Mouse (Mus musculus) liver, adult 2 months (tissue): ENCODE results near the gene Atg10. TPM values are rescaled to one million over a fixed set of nuclear protein-coding genes. Genes with fewer than 3 reads are reported as not detected.
A peak's percentile ranks its signal among the peaks of the same experiment; 100 is the strongest.

Source experiments
- DNase-seq: peaks from one replicate; pipeline ENCODE4 v3.0.0-alpha.2; 2011; ENCODE audit warnings: low read depth, low spot score; ENCODE audit errors: extremely low read depth
- H3K27ac ChIP-seq: fragments of 200-500 bp; replicated peaks from 2 replicates; pipeline ENCODE4 v1.5.1; 2012; ENCODE audit warnings: low read depth, mild to moderate bottlenecking, control low read depth, inconsistent platforms, low read length; ENCODE audit not compliant: insufficient read depth
- H3K27me3 ChIP-seq: fragments of 200-500 bp; 2 replicates; pipeline ENCODE4 v1.6.1; 2012; ENCODE audit warnings: mild to moderate bottlenecking, moderate library complexity, low read length, inconsistent platforms; ENCODE audit not compliant: control insufficient read depth, insufficient read depth
- H3K36me3 ChIP-seq: fragments of 200-500 bp; 2 replicates; pipeline ENCODE4 v1.6.1; 2012; ENCODE audit warnings: low read length, inconsistent platforms; ENCODE audit not compliant: control insufficient read depth, insufficient read depth
- H3K4me1 ChIP-seq: fragments of 200-500 bp; 2 replicates; pipeline ENCODE4 v1.6.1; 2011; ENCODE audit warnings: low read length; ENCODE audit not compliant: control insufficient read depth, insufficient read depth
- H3K4me3 ChIP-seq: fragments of 200-500 bp; 2 replicates; pipeline ENCODE4 v1.5.1; 2011; ENCODE audit warnings: low read depth, mild to moderate bottlenecking, control low read depth, low read length, moderate library complexity; ENCODE audit not compliant: insufficient read depth
- H3K79me2 ChIP-seq: fragments of 200-500 bp; 2 replicates; pipeline ENCODE4 v1.6.1; 2012; ENCODE audit warnings: inconsistent platforms, mild to moderate bottlenecking, low read length, moderate library complexity; ENCODE audit not compliant: control insufficient read depth, insufficient read depth
- H3K9ac ChIP-seq: fragments of 200-500 bp; 2 replicates; pipeline ENCODE4 v1.6.1; 2012; ENCODE audit warnings: low read depth, mild to moderate bottlenecking, control low read depth, inconsistent platforms, low read length
- CTCF ChIP-seq: fragments of 200-500 bp; IDR thresholded peaks from 2 replicates; pipeline ENCODE4 v1.5.1; 2011; ENCODE audit warnings: low read depth, low read length, control low read depth
- POLR2A ChIP-seq: fragments of 200-500 bp; IDR thresholded peaks from 2 replicates; pipeline ENCODE4 v1.6.1; 2011; ENCODE audit warnings: low read length, control low read depth; ENCODE audit not compliant: insufficient read depth; ENCODE audit errors: extremely low read depth
- WGBS: fragments of 180-500 bp; shearing (Covaris S2); methylation state at CpG from one replicate; pipeline ENCODE4 v1.1.7; 2018; 5-methylcytosine and 5-hydroxymethylcytosine counted together
- polyA plus RNA-seq: library from polyadenylated mRNA; depleted of rRNA; stranded (reverse); fragments of >200 nt; gene quantifications from 2 replicates; pipeline ENCODE4 v1.2.3, GENCODE M21; 2012
- total RNA-seq: library from RNA; depleted of rRNA; stranded (reverse); fragments of >200 nt; gene quantifications from 2 replicates; pipeline ENCODE4 v1.2.3, GENCODE M21; 2014

Atg10 gene
- total and polyA plus RNA-seq, 2 experiments = 0.94 to 5.3 TPM

GRCm38 (mm10) chr13:91169529-91170319 is 54.0 kb downstream of the Atg10 start:
- WGBS = 85% methylated on average over 17 of the region's 17 CpGs
- no peaks in the 10 kb centered on the region for H3K4me1 ChIP-seq
- no peaks in the 10 kb centered on the region for H3K36me3 ChIP-seq
- no peaks in the 10 kb centered on the region for H3K79me2 ChIP-seq
- no peak overlapping the region for H3K27ac ChIP-seq
- no peak for DNase-seq
- TF ChIP-seq CTCF (no peak), POLR2A (no peak)
- no peak overlapping the region for H3K4me3 ChIP-seq
- no peak overlapping the region for H3K9ac ChIP-seq
- no peaks in the 10 kb centered on the region for H3K27me3 ChIP-seq

- no peak overlapping the region for H3K27ac ChIP-seq
- TF ChIP-seq CTCF (no peak), POLR2A (no peak)
- H3K9ac ChIP-seq = no peak overlapping the region
- no peaks in the 10 kb centered on the region for H3K79me2 ChIP-seq
- no peaks in the 10 kb centered on the region for H3K36me3 ChIP-seq
- H3K4me1 ChIP-seq = no peaks in the 10 kb centered on the region
- DNase-seq = no peak
- no peaks in the 10 kb centered on the region for H3K27me3 ChIP-seq
- 93% methylated on average over 4 of the region's 4 CpGs for WGBS
- no peak overlapping the region for H3K4me3 ChIP-seq
Observed at GRCm38 (mm10) chr13:91168486-91168885, 55.3 kb downstream of the Atg10 start.

- WGBS = 79% methylated on average over 5 of the region's 5 CpGs
- Histone ChIP-seq H3K79me2 (no peaks in the 10 kb centered on the region), H3K27ac (no peak overlapping the region), H3K4me1 (no peaks in the 10 kb centered on the region), H3K36me3 (no peaks in the 10 kb centered on the region), H3K9ac (no peak overlapping the region), H3K27me3 (no peaks in the 10 kb centered on the region), H3K4me3 (no peak overlapping the region)
- no peak for DNase-seq
- TF ChIP-seq POLR2A (no peak), CTCF (no peak)
Observed at GRCm38 (mm10) chr13:91167561-91167960, 56.2 kb downstream of the Atg10 start.

GRCm38 (mm10) chr13:91166286-91166685 is 57.5 kb downstream of the Atg10 start:
- DNase-seq = no peak
- Histone ChIP-seq H3K9ac (no peak overlapping the region), H3K36me3 (no peaks in the 10 kb centered on the region), H3K79me2 (no peaks in the 10 kb centered on the region), H3K27me3 (no peaks in the 10 kb centered on the region), H3K4me3 (no peak overlapping the region), H3K27ac (no peak overlapping the region), H3K4me1 (no peaks in the 10 kb centered on the region)
- no peak for TF ChIP-seq CTCF
- no peak for TF ChIP-seq POLR2A
- WGBS = 80% methylated on average over 7 of the region's 7 CpGs

GRCm38 (mm10) chr13:91165200-91165599 is 58.6 kb downstream of the Atg10 start:
- H3K4me3 ChIP-seq = no peak overlapping the region
- H3K79me2 ChIP-seq = no peaks in the 10 kb centered on the region
- no peak overlapping the region for H3K27ac ChIP-seq
- DNase-seq = peak; percentile 4
- H3K36me3 ChIP-seq = no peaks in the 10 kb centered on the region
- TF ChIP-seq CTCF (no peak), POLR2A (no peak)
- 75% methylated on average over 6 of the region's 6 CpGs for WGBS
- H3K9ac ChIP-seq = no peak overlapping the region
- H3K27me3 ChIP-seq = no peaks in the 10 kb centered on the region
- H3K4me1 ChIP-seq = no peaks in the 10 kb centered on the region

- Histone ChIP-seq H3K27ac (no peak overlapping the region), H3K79me2 (no peaks in the 10 kb centered on the region), H3K36me3 (no peaks in the 10 kb centered on the region), H3K9ac (no peak overlapping the region), H3K4me1 (no peaks in the 10 kb centered on the region), H3K4me3 (no peak overlapping the region), H3K27me3 (no peaks in the 10 kb centered on the region)
- DNase-seq = no peak
- no peak for TF ChIP-seq CTCF
- no peak for TF ChIP-seq POLR2A
- 77% methylated on average over 4 of the region's 4 CpGs for WGBS
Observed at GRCm38 (mm10) chr13:91163292-91163691, 60.5 kb downstream of the Atg10 start.
